Mouse (Mus musculus) cerebellum, adult 2 months (tissue): ENCODE results near the gene Srgap2. TPM values are rescaled to one million over a fixed set of nuclear protein-coding genes. Genes with fewer than 3 reads are reported as not detected.

ENCODE experiments used
- DNase-seq, 2 experiments: peaks; one replicate each; pipeline ENCODE4 v3.0.0; 2021
- H3K27ac ChIP-seq: fragments of 200-500 bp; 2 replicates; pipeline ENCODE4 v1.5.1; 2012; ENCODE audit warnings: low read length, control low read depth, inconsistent platforms; ENCODE audit not compliant: insufficient read depth
- H3K27me3 ChIP-seq: fragments of 200-500 bp; 2 replicates; pipeline ENCODE4 v1.6.1; 2012; ENCODE audit warnings: inconsistent platforms, mild to moderate bottlenecking, low read length, moderate library complexity; ENCODE audit not compliant: control insufficient read depth, insufficient read depth
- H3K4me1 ChIP-seq: fragments of 200-500 bp; 2 replicates; pipeline ENCODE4 v1.6.1; 2011; ENCODE audit warnings: low read length; ENCODE audit not compliant: control insufficient read depth, insufficient read depth
- H3K4me3 ChIP-seq: fragments of 200-500 bp; replicated peaks from 2 replicates; pipeline ENCODE3; 2011; ENCODE audit warnings: mild to moderate bottlenecking, low read depth, low read length, control low read depth; ENCODE audit not compliant: insufficient read depth
- CTCF ChIP-seq: fragments of 200-500 bp; IDR thresholded peaks from 2 replicates; pipeline ENCODE4 v1.5.1; 2011; ENCODE audit warnings: low read depth, mild to moderate bottlenecking, control low read depth, low read length, moderate library complexity, borderline replicate concordance; ENCODE audit not compliant: insufficient read depth
- POLR2A ChIP-seq: fragments of 200-500 bp; IDR thresholded peaks from 2 replicates; pipeline ENCODE4 v1.6.1; 2011; ENCODE audit warnings: low read length, control low read depth, borderline replicate concordance; ENCODE audit not compliant: insufficient read depth
- WGBS: fragments of 180-500 bp; shearing (Covaris S2); methylation state at CpG from one replicate; pipeline ENCODE4 v1.1.7; 2018; 5-methylcytosine and 5-hydroxymethylcytosine counted together
- polyA plus RNA-seq: library from polyadenylated mRNA; depleted of rRNA; stranded (reverse); fragments of >200 nt; gene quantifications from 2 replicates; pipeline ENCODE4 v1.2.3, GENCODE M21; 2012

Srgap2 gene
- polyA plus RNA-seq, 1 experiment = 83.1 TPM

GRCm38 (mm10) chr1:131380254-131380653 is 146.9 kb downstream of the Srgap2 start:
- DNase-seq = no peak
- Histone ChIP-seq H3K27me3 (no peaks in the 10 kb centered on the region), H3K27ac (no peak overlapping the region), H3K4me1 (peaks cover 10% of the 10 kb centered on the region), H3K4me3 (no peak overlapping the region)
- TF ChIP-seq POLR2A (no peak), CTCF (no peak)
- 15% methylated on average over 1 of the region's 1 CpGs for WGBS

GRCm38 (mm10) chr1:131378914-131379474 is 148.2 kb downstream of the Srgap2 start:
- H3K27me3 ChIP-seq = no peaks in the 10 kb centered on the region
- TF ChIP-seq CTCF = no peak
- TF ChIP-seq POLR2A = no peak
- DNase-seq = no peak
- H3K27ac ChIP-seq = no peak overlapping the region
- H3K4me3 ChIP-seq = no peak overlapping the region
- peaks cover 6% of the 10 kb centered on the region for H3K4me1 ChIP-seq
- WGBS = 74% methylated on average over 1 of the region's 1 CpGs

- peaks cover 6% of the 10 kb centered on the region for H3K4me1 ChIP-seq
- H3K27me3 ChIP-seq = no peaks in the 10 kb centered on the region
- WGBS = 61% methylated on average over 7 of the region's 7 CpGs
- H3K4me3 ChIP-seq = no peak overlapping the region
- H3K27ac ChIP-seq = no peak overlapping the region
- DNase-seq = no peak
- no peak for TF ChIP-seq POLR2A
- no peak for TF ChIP-seq CTCF
Measured at GRCm38 (mm10) chr1:131378081-131378913, 148.9 kb downstream of the Srgap2 start.

GRCm38 (mm10) chr1:131365832-131366231 is 161.3 kb downstream of the Srgap2 start:
- TF ChIP-seq POLR2A (no peak), CTCF (no peak)
- WGBS = 90% methylated on average over 1 of the region's 1 CpGs
- DNase-seq = no peak
- no peaks in the 10 kb centered on the region for H3K4me1 ChIP-seq
- no peak overlapping the region for H3K4me3 ChIP-seq
- H3K27me3 ChIP-seq = no peaks in the 10 kb centered on the region
- H3K27ac ChIP-seq = no peak overlapping the region

GRCm38 (mm10) chr1:131364432-131364831 is 162.7 kb downstream of the Srgap2 start:
- Histone ChIP-seq H3K4me1 (no peaks in the 10 kb centered on the region), H3K27ac (no peak overlapping the region), H3K27me3 (no peaks in the 10 kb centered on the region), H3K4me3 (no peak overlapping the region)
- DNase-seq = no peak
- TF ChIP-seq POLR2A (no peak), CTCF (no peak)
- WGBS = 94% methylated on average over 3 of the region's 3 CpGs

- 73% methylated on average over 3 of the region's 3 CpGs for WGBS
- DNase-seq = no peak
- H3K4me1 ChIP-seq = no peaks in the 10 kb centered on the region
- no peaks in the 10 kb centered on the region for H3K27me3 ChIP-seq
- no peak overlapping the region for H3K4me3 ChIP-seq
- no peak overlapping the region for H3K27ac ChIP-seq
- no peak for TF ChIP-seq POLR2A
- no peak for TF ChIP-seq CTCF
Measured at GRCm38 (mm10) chr1:131363887-131364286, 163.3 kb downstream of the Srgap2 start.

GRCm38 (mm10) chr1:131362089-131362488 is 165.1 kb downstream of the Srgap2 start:
- no peak for DNase-seq
- H3K27me3 ChIP-seq = no peaks in the 10 kb centered on the region
- H3K4me3 ChIP-seq = no peak overlapping the region
- H3K4me1 ChIP-seq = no peaks in the 10 kb centered on the region
- WGBS = 83% methylated on average over 2 of the region's 2 CpGs
- H3K27ac ChIP-seq = no peak overlapping the region
- TF ChIP-seq CTCF (no peak), POLR2A (no peak)

GRCm38 (mm10) chr1:131360800-131361199 is 166.4 kb downstream of the Srgap2 start:
- Histone ChIP-seq H3K27me3 (no peaks in the 10 kb centered on the region), H3K4me3 (no peak overlapping the region), H3K27ac (no peak overlapping the region), H3K4me1 (no peaks in the 10 kb centered on the region)
- no peak for DNase-seq
- TF ChIP-seq CTCF = no peak
- TF ChIP-seq POLR2A = no peak
- WGBS = 94% methylated on average over 3 of the region's 3 CpGs

GRCm38 (mm10) chr1:131359609-131360008 is 167.5 kb downstream of the Srgap2 start:
- H3K27ac ChIP-seq = no peak overlapping the region
- H3K27me3 ChIP-seq = no peaks in the 10 kb centered on the region
- no peak for TF ChIP-seq POLR2A
- TF ChIP-seq CTCF = no peak
- 95% methylated on average over 1 of the region's 1 CpGs for WGBS
- DNase-seq = no peak
- H3K4me3 ChIP-seq = no peak overlapping the region
- no peaks in the 10 kb centered on the region for H3K4me1 ChIP-seq
